Mouse (Mus musculus) macrophage (primary cell): ENCODE measurements around the gene Pde3a. TPM values are rescaled to one million over a fixed set of nuclear protein-coding genes. Genes with fewer than 3 reads are reported as not detected.

Source experiments
- H3K27ac ChIP-seq: fragments of 350-480 bp; formaldehyde crosslinking; 2 replicates; pipeline ENCODE4 v1.9.0; 2021
- H3K36me3 ChIP-seq: fragments of 350-480 bp; formaldehyde crosslinking; 2 replicates; pipeline ENCODE4 v1.9.0; 2021; ENCODE audit errors: inconsistent target
- H3K4me3 ChIP-seq: fragments of 350-480 bp; formaldehyde crosslinking; 2 replicates; pipeline ENCODE4 v1.9.0; 2021; ENCODE audit errors: inconsistent target
- H3K79me2 ChIP-seq: fragments of 350-480 bp; formaldehyde crosslinking; 2 replicates; pipeline ENCODE4 v1.9.0; 2021; ENCODE audit errors: inconsistent target
- WGBS: methylation state at CpG from one replicate; pipeline ENCODE4 v1.1.7; 2026; ENCODE audit warnings: inconsistent platforms; ENCODE audit not compliant: missing documents; 5-methylcytosine and 5-hydroxymethylcytosine counted together
- polyA plus RNA-seq: library from polyadenylated mRNA; stranded (reverse); fragments of 250-400 nt; gene quantifications from 3 replicates; pipeline ENCODE4 v1.2.4, GENCODE M21; 2018; ENCODE audit warnings: inconsistent platforms
- total RNA-seq, 78 experiments: library from RNA; depleted of rRNA; stranded (reverse); fragments of 250-400 nt; gene quantifications; 1 replicate in 9 of 78; 2 replicates in 24 of 78; 3 replicates in 43 of 78; 4 replicates in 2 of 78; pipeline ENCODE4 v1.2.4; 2018; ENCODE audit warnings: inconsistent platforms in 56 of 78

Gene Pde3a
- total RNA-seq (2018; cell fraction: chromatin; rRNA removed): under 1 TPM in 6 of 26 experiments, not detected in 20; 0.08 to 0.35 (median 0.21) TPM
- total RNA-seq (2018; cell fraction: cytosol; rRNA removed): under 1 TPM in 15 of 26 experiments, not detected in 11; under 0.01 to 0.10 (median 0.03) TPM
- total RNA-seq (2018; cell fraction: nucleus; rRNA removed): under 1 TPM in 13 of 26 experiments, not detected in 13; 0.04 to 0.45 (median 0.09) TPM
- polyA plus RNA-seq: 0.02 to 0.09 TPM in 2 of 3 replicates, not detected in the other

DNA sequence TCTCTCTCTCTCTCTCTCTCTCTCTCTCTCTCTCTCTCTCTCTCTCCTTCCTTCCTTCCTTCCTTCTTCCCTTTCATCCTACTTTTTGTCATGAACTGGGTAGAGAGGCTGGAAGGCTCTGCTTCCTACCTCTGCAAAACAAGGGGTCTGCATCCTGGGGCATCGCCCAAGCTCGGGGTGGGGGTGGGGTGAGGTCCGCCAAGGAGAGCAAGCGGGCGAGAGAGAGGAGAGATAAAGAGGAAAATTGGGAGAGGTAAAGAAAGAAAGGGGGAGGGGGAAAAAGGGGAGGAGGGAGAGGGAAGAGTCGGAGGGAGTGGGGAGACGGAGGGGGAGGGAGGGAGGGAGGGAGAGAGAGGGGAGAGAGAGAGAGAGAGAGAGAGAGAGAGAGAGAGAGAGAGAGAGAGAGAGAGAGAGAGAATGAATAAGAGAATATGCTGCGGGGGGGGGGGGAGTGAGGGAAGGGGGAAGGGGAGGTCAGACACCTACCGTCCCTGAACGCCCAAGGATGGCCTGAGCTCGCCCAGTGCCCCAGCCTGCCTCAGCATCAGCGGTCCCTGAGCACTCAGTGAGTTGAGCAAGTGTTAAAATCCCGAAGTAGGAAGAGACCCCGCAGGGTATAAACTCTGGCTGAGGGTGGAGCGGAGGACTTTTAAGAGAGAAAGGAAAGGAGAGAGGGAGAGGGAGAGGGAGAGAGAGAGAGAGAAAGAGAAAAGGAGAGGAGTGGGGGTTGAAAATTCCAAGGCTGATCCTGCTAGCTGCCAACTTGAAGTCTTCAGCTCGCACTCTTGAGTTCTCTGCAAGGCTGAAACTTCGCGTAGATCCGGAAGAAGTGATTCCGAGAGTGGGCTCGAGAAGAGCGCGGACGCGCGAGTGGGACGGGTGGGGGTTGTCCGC is at the start of gene Pde3a:
Pde3a (plus strand) TSS at position 579 of the 894 bp plus-strand sequence.
- whole genome bisulfite sequencing: 9% methylated on average over 25 of the region's 28 CpGs
- Histone ChIP-seq H3K79me2 (no peaks in the 10 kb centered on the region), H3K36me3 (no peaks in the 10 kb centered on the region), H3K4me3 (no peak within 1 kb of the TSS), H3K27ac (no peak within 1 kb of the TSS)

DNA sequence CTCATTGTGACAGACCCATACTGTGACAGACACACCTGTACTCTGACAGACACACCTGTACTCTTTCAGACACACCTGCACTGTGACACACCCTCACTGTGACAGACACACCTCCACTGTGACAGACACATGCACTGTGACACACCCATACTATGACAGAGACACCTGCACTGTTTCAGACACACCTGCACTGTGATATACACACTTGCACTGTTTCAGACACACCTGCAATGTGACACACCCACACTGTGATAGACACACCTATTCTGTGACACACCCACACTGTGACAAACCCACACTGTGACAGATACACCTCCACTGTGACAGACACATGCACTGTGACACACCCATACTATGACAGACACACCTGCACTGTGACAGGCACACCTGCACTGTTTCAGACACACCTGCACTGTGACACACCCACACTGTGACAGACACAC is 48.9 kb upstream of the Pde3a start:
- Histone ChIP-seq H3K36me3 (no peaks in the 10 kb centered on the region), H3K27ac (no peak overlapping the region), H3K79me2 (no peaks in the 10 kb centered on the region), H3K4me3 (no peak overlapping the region)

DNA sequence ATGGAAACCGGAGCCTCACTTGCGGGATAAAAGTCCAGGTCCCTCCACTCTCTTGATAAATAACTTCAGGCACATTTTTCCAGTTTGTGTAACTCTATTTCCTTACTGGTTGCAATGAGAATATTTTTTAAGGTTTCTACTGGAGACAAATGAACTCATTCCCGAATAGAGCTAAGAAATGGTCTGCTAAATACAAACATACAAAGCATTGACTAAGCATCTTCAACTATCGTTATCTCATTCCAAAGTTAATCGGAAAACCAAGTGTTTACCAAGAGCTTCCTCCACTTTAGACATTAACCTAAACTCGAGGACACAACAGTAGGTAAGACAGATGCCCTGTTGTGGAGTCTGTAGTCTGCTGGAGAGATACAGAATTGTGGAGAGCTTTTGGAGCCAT is 41.5 kb upstream of the Pde3a start:
- no peaks in the 10 kb centered on the region for H3K79me2 ChIP-seq
- H3K27ac ChIP-seq: no peak overlapping the region
- no peak overlapping the region for H3K4me3 ChIP-seq
- no peaks in the 10 kb centered on the region for H3K36me3 ChIP-seq
- WGBS: 93% methylated on average over 6 of the region's 6 CpGs

DNA sequence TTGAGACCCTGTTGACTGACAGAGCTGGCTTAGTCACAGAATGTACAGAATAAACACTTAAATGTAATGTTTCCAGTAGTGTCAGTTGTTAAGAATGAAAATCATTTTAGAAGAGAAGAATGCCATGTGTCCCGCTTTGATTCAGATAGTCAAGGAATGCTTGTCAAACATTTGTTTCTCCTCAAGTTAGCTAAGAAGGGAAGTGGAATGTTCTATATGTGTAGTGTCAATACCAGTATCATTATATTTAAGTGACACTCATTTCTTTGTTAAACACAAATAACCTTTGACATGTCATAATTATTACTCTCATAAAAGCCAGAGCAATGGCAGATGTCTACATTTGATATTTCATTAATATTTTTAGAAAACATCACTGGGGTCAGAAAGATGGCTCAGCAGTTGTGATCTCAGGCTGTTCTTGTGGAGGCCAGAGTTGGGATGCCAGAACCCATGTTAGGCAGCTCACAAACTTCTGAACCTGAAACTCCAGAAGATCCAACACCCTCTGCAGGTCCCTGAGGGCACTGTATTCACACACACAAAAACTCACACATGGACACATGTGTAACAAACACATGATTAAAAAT is 40.7 kb upstream of the Pde3a start:
- no peaks in the 10 kb centered on the region for H3K36me3 ChIP-seq
- H3K79me2 ChIP-seq: no peaks in the 10 kb centered on the region
- H3K27ac ChIP-seq: no peak overlapping the region
- no peak overlapping the region for H3K4me3 ChIP-seq
- 100% methylated on average over 1 of the region's 1 CpGs for WGBS

DNA sequence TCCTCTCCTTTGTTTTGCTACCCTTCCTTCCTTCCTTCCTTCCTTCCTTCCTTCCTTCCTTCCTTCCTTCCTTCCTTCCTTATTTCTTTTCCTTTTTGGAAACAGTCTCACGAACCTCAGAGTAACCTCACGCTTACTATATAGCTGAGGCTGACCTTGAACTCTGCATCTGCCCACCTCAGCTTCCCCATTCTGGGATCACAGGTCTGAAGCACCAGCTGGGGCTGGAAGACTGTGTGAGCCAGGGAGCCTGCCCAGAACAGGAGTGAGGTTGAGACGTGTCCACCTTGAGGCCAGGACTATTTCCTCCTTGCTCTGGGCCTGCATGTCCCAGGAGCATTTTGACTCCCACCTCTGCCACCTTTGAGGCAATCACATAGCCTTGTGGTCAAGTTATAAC is 39.0 kb upstream of the Pde3a start:
- H3K36me3 ChIP-seq: no peaks in the 10 kb centered on the region
- H3K27ac ChIP-seq: no peak overlapping the region
- H3K4me3 ChIP-seq: no peak overlapping the region
- no peaks in the 10 kb centered on the region for H3K79me2 ChIP-seq
- 92% methylated on average over 3 of the region's 3 CpGs for WGBS

DNA sequence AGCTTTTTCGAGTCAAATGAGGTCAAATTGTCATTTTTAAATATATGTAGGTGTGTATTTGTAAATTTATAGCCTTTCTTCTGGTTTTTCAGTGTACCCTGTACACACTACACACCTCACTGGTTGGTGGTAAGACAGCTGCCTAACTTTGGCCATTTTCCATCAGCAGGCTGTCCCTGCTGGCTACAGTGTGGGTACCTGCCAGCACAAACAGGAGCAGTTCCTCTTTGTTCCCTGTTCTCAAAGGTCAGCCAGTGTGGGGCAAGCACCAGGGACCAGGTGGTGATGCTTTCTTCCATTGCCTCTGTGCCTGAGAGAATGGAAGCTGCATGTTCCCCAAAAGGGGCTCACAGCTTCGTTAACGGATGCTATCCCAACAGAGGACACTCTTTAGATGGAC is 28.0 kb upstream of the Pde3a start:
- WGBS: 50% methylated on average over 3 of the region's 3 CpGs
- no peaks in the 10 kb centered on the region for H3K79me2 ChIP-seq
- no peak overlapping the region for H3K4me3 ChIP-seq
- H3K27ac ChIP-seq: no peak overlapping the region
- no peaks in the 10 kb centered on the region for H3K36me3 ChIP-seq

DNA sequence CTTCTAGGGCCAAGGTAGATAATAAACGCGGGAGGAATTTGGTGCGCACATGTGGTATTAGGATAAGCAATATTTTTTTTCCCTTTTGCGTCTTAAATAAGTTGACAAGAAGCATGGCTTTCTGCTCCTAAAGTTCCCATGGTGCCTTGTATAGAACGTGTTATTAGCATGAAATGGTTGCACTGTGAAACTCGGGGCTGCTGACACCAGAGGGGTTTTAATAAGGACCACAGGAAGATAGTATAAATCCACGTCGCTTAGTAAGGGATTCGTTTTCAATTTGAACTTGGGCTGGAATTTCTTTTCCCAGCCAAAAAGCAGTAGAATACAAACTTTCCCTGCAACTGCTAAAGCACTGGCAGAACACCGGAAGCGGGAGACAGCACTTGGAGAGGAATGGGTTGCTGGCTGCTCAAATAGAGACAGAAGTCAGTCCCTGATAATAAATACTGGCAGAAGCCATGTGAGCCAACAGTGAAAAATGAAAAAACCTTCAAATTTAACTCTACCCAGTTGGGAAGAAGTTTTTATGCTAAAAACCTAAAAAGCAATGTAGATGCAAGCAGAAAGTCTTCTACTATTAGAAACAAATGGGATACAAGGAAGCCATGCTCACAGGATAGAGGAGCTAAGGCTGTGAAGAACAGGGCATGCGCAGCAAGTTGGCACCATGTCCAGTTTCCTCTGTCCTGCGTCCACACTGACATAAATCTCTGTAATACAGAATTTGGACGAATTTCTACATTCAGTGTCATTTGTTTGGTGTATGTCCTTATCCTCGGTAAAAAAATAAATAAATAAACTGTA is 22.0 kb upstream of the Pde3a start:
- no peak overlapping the region for H3K4me3 ChIP-seq
- H3K36me3 ChIP-seq: no peaks in the 10 kb centered on the region
- 86% methylated on average over 15 of the region's 15 CpGs for WGBS
- H3K79me2 ChIP-seq: no peaks in the 10 kb centered on the region
- H3K27ac ChIP-seq: no peak overlapping the region

DNA sequence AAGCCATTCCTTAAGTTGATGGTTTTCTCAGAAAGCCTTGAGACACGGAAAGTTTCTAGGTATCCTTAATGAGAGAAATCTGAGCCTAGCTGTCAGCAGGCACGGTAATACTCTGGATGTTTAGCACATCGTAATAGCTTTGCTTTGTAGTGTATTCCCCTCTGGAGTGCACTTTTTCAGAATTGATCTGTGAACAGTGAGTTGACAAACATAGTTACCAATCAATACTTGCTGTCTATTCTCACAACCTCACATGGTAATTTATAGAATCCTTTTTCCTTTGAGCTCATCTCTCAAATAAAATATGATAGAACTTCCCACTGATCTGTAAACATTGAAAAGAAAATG is 21.4 kb upstream of the Pde3a start:
- no peak overlapping the region for H3K27ac ChIP-seq
- no peaks in the 10 kb centered on the region for H3K36me3 ChIP-seq
- no peaks in the 10 kb centered on the region for H3K79me2 ChIP-seq
- 88% methylated on average over 3 of the region's 3 CpGs for WGBS
- H3K4me3 ChIP-seq: no peak overlapping the region

DNA sequence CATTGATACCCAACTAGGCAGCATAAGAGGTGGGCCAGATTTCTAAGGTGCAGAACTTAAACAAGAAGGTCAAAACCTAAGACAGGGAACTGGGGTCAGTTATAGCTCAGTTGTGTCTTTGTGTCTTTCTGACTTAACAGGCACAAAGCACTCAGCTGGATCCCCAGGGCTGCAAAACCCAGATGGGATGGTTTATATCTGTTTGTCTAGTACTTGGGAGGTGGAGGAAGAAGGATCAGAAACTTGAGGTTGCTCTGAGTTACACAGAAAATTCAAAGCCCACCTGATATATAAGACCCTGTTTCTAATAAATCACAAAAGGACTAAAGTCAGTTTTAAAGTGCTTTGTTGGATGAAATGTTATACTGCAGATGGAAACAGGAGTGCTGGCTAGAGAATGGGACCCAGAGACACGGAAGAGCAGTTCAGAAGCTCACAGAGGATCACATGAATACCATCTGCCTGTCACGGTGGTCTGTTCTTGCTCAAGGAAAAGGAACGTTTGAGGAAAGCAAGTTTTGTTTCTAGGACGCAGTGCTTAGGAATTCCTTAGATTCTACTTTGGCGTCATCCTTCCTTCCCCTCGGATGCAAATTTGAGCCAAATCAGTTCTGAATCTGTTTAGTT is 16.2 kb upstream of the Pde3a start:
- H3K27ac ChIP-seq: no peak overlapping the region
- H3K36me3 ChIP-seq: no peaks in the 10 kb centered on the region
- 85% methylated on average over 6 of the region's 6 CpGs for WGBS
- no peak overlapping the region for H3K4me3 ChIP-seq
- no peaks in the 10 kb centered on the region for H3K79me2 ChIP-seq

DNA sequence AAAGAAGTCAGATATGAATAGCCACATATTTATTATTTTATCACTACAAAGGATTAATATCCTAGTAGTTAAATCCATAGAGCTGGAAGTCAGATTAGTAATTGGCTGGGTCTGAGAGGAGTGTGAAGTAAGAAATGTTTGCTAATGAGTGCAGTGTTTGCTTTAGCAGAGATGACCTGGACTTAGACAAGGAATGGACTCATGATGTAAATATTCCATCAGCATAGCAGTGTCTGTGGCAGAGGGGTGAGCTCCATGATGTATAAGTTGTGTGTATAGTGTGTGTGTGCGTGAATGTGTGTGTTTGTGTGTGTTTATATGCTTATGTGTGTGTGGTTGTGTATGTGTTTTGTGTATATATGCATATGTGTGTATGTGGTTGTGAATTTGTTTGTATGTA is 7.3 kb upstream of the Pde3a start:
- no peaks in the 10 kb centered on the region for H3K79me2 ChIP-seq
- H3K27ac ChIP-seq: no peak overlapping the region
- H3K4me3 ChIP-seq: no peak overlapping the region
- WGBS: 69% methylated on average over 1 of the region's 1 CpGs
- H3K36me3 ChIP-seq: no peaks in the 10 kb centered on the region

DNA sequence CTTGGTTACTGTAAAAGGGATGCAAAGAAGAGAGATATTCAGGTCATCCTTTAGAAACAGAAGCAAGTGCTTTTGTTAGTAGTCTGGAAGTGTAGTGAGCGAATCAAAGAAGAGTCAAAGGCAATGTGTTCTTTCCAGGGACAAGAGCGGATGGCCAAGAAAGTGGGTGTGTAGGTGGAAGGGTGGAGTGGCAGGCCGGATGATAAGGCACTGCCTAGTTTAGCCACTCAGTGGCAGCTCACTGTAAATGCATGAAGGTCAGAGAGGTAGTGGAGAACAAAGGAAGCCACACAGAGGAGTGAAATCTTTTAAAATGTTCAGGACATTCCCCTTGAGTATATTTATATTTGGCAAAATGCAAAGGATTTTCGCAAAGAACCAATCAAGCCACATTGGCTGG is 4.0 kb upstream of the Pde3a start:
- no peaks in the 10 kb centered on the region for H3K79me2 ChIP-seq
- no peaks in the 10 kb centered on the region for H3K36me3 ChIP-seq
- 94% methylated on average over 4 of the region's 4 CpGs for WGBS
- no peak overlapping the region for H3K4me3 ChIP-seq
- H3K27ac ChIP-seq: no peak overlapping the region

DNA sequence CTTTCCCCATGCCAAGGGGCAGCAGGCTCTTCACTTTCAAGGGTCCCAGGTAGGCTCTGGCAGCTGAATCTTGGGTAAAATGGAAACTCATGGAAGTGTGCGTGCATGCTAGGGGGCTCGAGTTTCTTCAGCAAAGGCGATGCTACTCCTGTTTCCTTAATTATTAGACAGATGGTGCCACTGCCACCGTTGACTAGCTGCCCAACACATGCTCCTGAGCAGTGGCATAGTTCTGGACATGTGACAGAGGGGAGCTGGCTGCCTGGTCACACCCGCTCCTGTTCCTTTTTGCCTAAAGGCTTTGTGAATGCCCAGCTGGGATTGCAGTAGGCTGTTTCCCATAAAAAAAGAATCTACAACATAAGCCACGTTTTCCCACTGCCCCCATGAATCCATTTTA is 2.7 kb upstream of the Pde3a start:
- Histone ChIP-seq H3K27ac (no peak overlapping the region), H3K36me3 (no peaks in the 10 kb centered on the region), H3K79me2 (no peaks in the 10 kb centered on the region), H3K4me3 (no peak overlapping the region)
- 77% methylated on average over 6 of the region's 6 CpGs for WGBS

DNA sequence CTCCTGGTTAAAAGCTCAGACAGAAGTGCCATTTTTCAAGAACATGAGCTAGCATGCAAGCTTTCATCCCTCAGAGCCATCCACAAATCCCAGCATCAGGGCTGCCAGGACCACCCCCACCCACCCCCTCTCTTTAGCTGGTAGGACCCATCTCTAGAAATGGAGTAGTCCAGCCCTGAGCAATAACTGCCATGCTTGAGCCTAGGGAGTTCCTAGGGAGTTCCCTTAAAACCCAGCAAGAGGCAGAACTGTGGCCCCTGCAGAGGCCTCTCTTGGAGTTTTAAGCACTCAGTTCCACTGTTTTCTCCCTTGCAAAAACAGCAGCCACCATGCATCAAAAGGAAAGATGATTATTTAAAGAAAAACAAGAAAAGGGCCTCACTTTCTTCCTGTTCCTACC is 988 bp upstream of the Pde3a start:
- H3K79me2 ChIP-seq: no peaks in the 10 kb centered on the region
- H3K4me3 ChIP-seq: no peak overlapping the region
- no peaks in the 10 kb centered on the region for H3K36me3 ChIP-seq
- no peak overlapping the region for H3K27ac ChIP-seq

DNA sequence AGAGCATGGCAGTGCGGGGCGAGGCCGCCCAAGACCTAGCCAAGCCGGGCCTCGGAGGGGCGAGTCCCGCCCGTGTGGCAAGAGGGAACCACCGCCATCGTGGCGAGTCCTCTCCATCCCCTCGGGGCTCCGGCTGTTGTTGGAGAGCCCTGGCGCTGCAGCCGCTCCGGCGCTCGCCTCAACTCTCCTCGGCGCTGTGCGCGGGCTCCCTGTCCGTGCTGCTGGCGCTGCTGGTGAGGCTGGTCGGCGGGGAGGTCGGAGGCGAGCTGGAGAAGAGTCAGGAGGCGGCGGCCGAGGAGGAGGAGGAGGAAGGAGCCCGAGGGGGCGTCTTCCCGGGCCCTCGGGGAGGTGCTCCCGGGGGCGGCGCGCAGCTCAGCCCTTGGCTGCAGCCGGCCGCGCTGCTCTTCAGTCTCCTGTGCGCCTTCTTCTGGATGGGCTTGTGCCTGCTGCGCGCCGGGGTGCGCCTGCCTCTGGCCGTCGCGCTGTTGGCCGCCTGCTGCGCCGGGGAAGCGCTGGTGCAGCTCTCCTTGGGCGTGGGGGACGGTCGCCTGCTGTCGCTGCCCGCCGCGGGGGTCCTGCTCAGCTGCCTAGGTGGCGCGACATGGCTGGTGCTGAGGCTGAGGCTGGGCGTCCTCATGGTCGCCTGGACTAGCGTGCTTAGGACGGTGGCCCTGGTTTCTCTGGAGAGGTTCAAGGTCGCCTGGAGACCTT is 671 bp downstream of the Pde3a start:
- Histone ChIP-seq H3K36me3 (no peaks in the 10 kb centered on the region), H3K79me2 (no peaks in the 10 kb centered on the region), H3K4me3 (no peak overlapping the region), H3K27ac (no peak overlapping the region)
- 2% methylated on average over 62 of the region's 68 CpGs for WGBS
